Mouse (Mus musculus): ENCODE measurements around the gene Trpt1. TPM values are rescaled to one million over a fixed set of nuclear protein-coding genes. Genes with fewer than 3 reads are reported as not detected.
A peak's percentile ranks its signal among the peaks of the same experiment; 100 is the strongest.

Gene Trpt1
- polyA plus RNA-seq, 1 experiment from 2014 or later: 9.5 TPM

GRCm38 (mm10) chr19:7020224-7020641, 24.3 kb downstream of the Trpt1 start:
- peak; percentile 56 for ATAC-seq
- 49% methylated on average over 3 of the region's 3 CpGs for WGBS

DNA sequence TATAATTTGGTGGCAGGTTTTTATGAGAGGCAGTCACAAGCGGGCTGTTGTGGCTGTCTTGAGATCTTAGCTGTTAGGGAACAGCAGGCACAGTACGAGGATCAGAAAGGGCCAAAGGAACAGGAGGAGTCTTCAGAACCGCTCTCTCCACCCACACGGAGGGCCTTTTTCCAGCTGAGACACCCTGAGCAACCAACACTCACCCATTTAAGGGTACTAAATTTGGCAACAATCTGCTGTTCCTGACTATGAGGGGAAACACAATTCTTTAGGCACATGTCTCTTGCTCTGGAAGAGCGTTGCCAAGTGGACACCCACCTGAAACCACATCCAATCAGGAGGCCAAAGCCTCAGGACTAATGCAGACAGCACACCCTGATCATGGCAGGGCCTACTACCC, 33.6 kb downstream of the Trpt1 start:
- H3K36me3 ChIP-seq (ENCODE audit: control insufficient read depth, insufficient read depth, low read length): peaks cover 26% of the 10 kb centered on the region

More at GRCm38 (mm10) chr19:7020224-7020641, 24.3 kb downstream of the Trpt1 start:
- Histone ChIP-seq H3K9ac (ENCODE audit: low read depth, low read length) (no peak overlapping the region), H3K27ac (ENCODE audit: low read length) (no peak overlapping the region), H3K4me1 (ENCODE audit: control insufficient read depth, insufficient read depth, low read length) (no peaks in the 10 kb centered on the region; the same call in 1 of the 2 replicates), H3K9me3 (ENCODE audit: control insufficient read depth, low read length) (no peaks in the 10 kb centered on the region), H3K4me2 (ENCODE audit: low read depth, low read length) (no peak overlapping the region), H3K36me3 (ENCODE audit: control insufficient read depth, insufficient read depth, low read length) (peaks cover 24% of the 10 kb centered on the region), H3K27me3 (replicated peaks; ENCODE audit: control insufficient read depth, insufficient read depth, low read length) (no peaks in the 10 kb centered on the region), H3K4me3 (ENCODE audit: low read length) (no peak overlapping the region)

GRCm38 (mm10) chr19:7034006-7034405, 38.1 kb downstream of the Trpt1 start:
- Histone ChIP-seq H3K4me3 (ENCODE audit: low read length) (no peak overlapping the region), H3K4me2 (ENCODE audit: low read depth, low read length) (no peak overlapping the region), H3K9me3 (ENCODE audit: control insufficient read depth, low read length) (no peaks in the 10 kb centered on the region), H3K36me3 (ENCODE audit: control insufficient read depth, insufficient read depth, low read length) (peaks cover 13% of the 10 kb centered on the region), H3K4me1 (ENCODE audit: control insufficient read depth, insufficient read depth, low read length) (peaks cover 19% of the 10 kb centered on the region), H3K27me3 (replicated peaks; ENCODE audit: control insufficient read depth, insufficient read depth, low read length) (no peaks in the 10 kb centered on the region), H3K27ac (ENCODE audit: low read length) (no peak overlapping the region), H3K9ac (ENCODE audit: low read depth, low read length) (no peak overlapping the region)
- ATAC-seq: no peak
- WGBS: 95% methylated on average over 5 of the region's 5 CpGs

More for the DNA sequence above, 33.6 kb downstream of the Trpt1 start:
- H3K27me3 ChIP-seq (replicated peaks; ENCODE audit: control insufficient read depth, insufficient read depth, low read length): no peaks in the 10 kb centered on the region
- no peaks in the 10 kb centered on the region for H3K9me3 ChIP-seq (ENCODE audit: control insufficient read depth, low read length)
- no peak for ATAC-seq
- H3K4me1 ChIP-seq (ENCODE audit: control insufficient read depth, insufficient read depth, low read length): no peaks in the 10 kb centered on the region
- H3K27ac ChIP-seq (ENCODE audit: low read length): no peak overlapping the region
- no peak overlapping the region for H3K4me3 ChIP-seq (ENCODE audit: low read length)
- H3K9ac ChIP-seq (ENCODE audit: low read depth, low read length): no peak overlapping the region
- H3K4me2 ChIP-seq (ENCODE audit: low read depth, low read length): no peak overlapping the region
- 92% methylated on average over 5 of the region's 5 CpGs for WGBS

GRCm38 (mm10) chr19:7039088-7039720, 43.3 kb downstream of the Trpt1 start:
- H3K27ac ChIP-seq (ENCODE audit: low read length): peak overlapping the region; percentile 82
- peaks cover 19% of the 10 kb centered on the region for H3K4me1 ChIP-seq (ENCODE audit: control insufficient read depth, insufficient read depth, low read length)
- no peaks in the 10 kb centered on the region for H3K27me3 ChIP-seq (replicated peaks; ENCODE audit: control insufficient read depth, insufficient read depth, low read length)
- no peak; the same call in none of the 2 replicates for ATAC-seq
- peak overlapping the region; percentile 68 for H3K4me2 ChIP-seq (ENCODE audit: low read depth, low read length)
- H3K36me3 ChIP-seq (ENCODE audit: control insufficient read depth, insufficient read depth, low read length): no peaks in the 10 kb centered on the region; the same call in none of the 2 replicates
- 1% methylated on average over 35 of the region's 35 CpGs for WGBS
- peak overlapping the region; percentile 96 for H3K9ac ChIP-seq (ENCODE audit: low read depth, low read length)
- H3K9me3 ChIP-seq (ENCODE audit: control insufficient read depth, low read length): no peaks in the 10 kb centered on the region
- peak overlapping the region; percentile 78 for H3K4me3 ChIP-seq (ENCODE audit: low read length)

DNA sequence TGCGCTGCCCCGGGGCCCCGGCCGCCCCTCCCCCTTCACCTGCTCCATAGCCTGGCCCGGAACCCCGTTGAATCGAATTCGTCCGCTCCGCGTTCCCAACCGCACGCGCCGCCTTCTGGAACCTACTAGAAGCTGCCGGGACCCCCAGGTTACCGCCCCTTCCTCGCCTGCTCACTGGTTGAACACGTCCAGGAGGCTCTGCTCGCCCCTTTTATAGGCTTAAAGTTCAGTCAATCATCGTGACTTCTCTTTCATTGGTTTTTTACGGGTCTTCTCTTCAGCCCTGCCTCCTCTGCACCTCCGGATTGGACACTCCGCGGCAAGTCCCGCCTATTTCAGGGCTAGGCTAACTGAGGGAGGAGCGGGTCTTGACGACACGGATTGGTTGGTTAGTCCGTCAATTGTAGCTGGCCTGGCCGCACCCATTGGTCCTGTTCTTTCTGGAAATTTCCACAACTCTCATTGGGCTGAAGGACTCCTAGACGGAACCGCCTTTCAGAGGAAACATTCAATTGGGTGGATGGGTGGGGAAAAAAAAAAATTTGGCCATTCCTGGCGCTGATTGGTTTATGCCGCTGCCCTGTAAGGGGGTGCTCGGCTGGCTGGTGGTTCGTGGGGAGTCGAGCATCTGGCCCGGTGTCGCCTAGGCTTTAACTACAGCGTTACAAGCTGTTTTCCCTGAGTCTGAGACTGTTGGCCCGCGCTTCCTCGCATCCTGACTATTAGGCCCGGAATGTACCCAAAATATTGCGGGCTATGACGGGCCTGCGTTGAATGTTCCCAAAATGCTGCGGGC, 44.1 kb downstream of the Trpt1 start, which contains the start of gene Stip1:
TSS of gene Stip1 (minus strand) at position 127 of the 796 bp plus-strand sequence.
- under 1% methylated on average over 49 of the region's 49 CpGs for whole genome bisulfite sequencing
- Histone ChIP-seq H3K9me3 (ENCODE audit: control insufficient read depth, low read length) (no peaks in the 10 kb centered on the region), H3K4me1 (ENCODE audit: control insufficient read depth, insufficient read depth, low read length) (peaks cover 19% of the 10 kb centered on the region), H3K36me3 (ENCODE audit: control insufficient read depth, insufficient read depth, low read length) (no peaks in the 10 kb centered on the region; the same call in 1 of the 2 replicates), H3K27ac (ENCODE audit: low read length) (peak within 1 kb of the TSS; percentile 84), H3K27me3 (replicated peaks; ENCODE audit: control insufficient read depth, insufficient read depth, low read length) (no peaks in the 10 kb centered on the region), H3K4me2 (ENCODE audit: low read depth, low read length) (peak within 1 kb of the TSS; percentile 86), H3K9ac (ENCODE audit: low read depth, low read length) (peak within 1 kb of the TSS; percentile 96), H3K4me3 (ENCODE audit: low read length) (peak within 1 kb of the TSS; percentile 78)
- peak; percentile 99 for ATAC-seq

GRCm38 (mm10) chr19:7040637-7041130, 44.8 kb downstream of the Trpt1 start:
- no peaks in the 10 kb centered on the region for H3K27me3 ChIP-seq (replicated peaks; ENCODE audit: control insufficient read depth, insufficient read depth, low read length)
- H3K27ac ChIP-seq (ENCODE audit: low read length): peak overlapping the region; percentile 84
- H3K4me3 ChIP-seq (ENCODE audit: low read length): peak overlapping the region; percentile 51
- H3K9me3 ChIP-seq (ENCODE audit: control insufficient read depth, low read length): no peaks in the 10 kb centered on the region
- 21% methylated on average over 13 of the region's 13 CpGs for WGBS
- H3K4me1 ChIP-seq (ENCODE audit: control insufficient read depth, insufficient read depth, low read length): peaks cover 19% of the 10 kb centered on the region
- H3K9ac ChIP-seq (ENCODE audit: low read depth, low read length): peak overlapping the region; percentile 73
- ATAC-seq: peak; percentile 1; the same call in 1 of the 2 replicates
- no peaks in the 10 kb centered on the region for H3K36me3 ChIP-seq (ENCODE audit: control insufficient read depth, insufficient read depth, low read length)
- H3K4me2 ChIP-seq (ENCODE audit: low read depth, low read length): peak overlapping the region; percentile 86

DNA sequence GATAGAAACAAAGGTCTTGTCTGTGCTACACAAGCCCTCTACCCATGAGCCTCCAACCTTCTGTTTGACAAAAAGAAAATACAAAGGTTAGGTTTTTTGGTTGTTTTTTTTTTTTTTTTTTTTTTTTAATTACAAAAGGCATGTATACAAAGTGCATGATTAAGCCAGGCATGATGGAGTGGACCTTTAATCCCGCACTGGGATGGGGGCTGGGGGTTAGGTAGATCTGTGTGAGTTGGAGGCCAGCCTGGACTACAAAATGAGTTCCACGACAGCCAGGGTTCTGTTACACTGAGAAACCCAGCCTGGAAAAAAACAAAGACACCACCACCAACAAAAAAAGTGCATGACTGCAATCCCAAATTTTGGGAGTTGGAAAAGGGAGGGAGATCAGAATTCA, 45.2 kb downstream of the Trpt1 start:
- Histone ChIP-seq H3K36me3 (ENCODE audit: control insufficient read depth, insufficient read depth, low read length) (no peaks in the 10 kb centered on the region), H3K4me3 (ENCODE audit: low read length) (no peak overlapping the region), H3K9ac (ENCODE audit: low read depth, low read length) (no peak overlapping the region), H3K27ac (ENCODE audit: low read length) (peak overlapping the region; percentile 84; the same call in 1 of the 2 replicates), H3K9me3 (ENCODE audit: control insufficient read depth, low read length) (no peaks in the 10 kb centered on the region), H3K4me2 (ENCODE audit: low read depth, low read length) (no peak overlapping the region), H3K4me1 (ENCODE audit: control insufficient read depth, insufficient read depth, low read length) (peaks cover 19% of the 10 kb centered on the region), H3K27me3 (replicated peaks; ENCODE audit: control insufficient read depth, insufficient read depth, low read length) (no peaks in the 10 kb centered on the region)
- 87% methylated on average over 2 of the region's 2 CpGs for WGBS
- ATAC-seq: no peak

DNA sequence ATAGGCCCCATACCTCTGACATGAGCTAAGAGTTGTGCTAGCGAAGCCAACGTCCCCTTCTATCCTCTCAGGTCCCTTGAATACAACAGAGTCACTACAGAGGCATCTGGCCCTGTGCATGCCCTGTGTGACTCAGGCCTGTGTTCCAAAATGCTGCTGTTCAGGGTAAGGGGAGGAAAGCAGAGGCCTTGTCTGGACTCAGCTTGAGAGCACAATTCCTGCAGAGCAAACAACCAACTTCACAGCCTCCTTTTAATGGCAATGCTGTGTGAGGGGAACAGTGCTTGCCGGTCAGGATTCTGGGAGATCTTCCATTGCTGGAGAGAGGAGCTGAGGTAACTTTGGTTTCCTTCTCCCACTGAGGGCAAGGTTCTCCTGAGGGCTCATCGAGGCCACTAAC, 48.3 kb downstream of the Trpt1 start:
- Histone ChIP-seq H3K4me3 (ENCODE audit: low read length) (no peak overlapping the region), H3K36me3 (ENCODE audit: control insufficient read depth, insufficient read depth, low read length) (no peaks in the 10 kb centered on the region), H3K27ac (ENCODE audit: low read length) (no peak overlapping the region), H3K9me3 (ENCODE audit: control insufficient read depth, low read length) (no peaks in the 10 kb centered on the region), H3K4me1 (ENCODE audit: control insufficient read depth, insufficient read depth, low read length) (no peaks in the 10 kb centered on the region; the same call in 1 of the 2 replicates), H3K27me3 (replicated peaks; ENCODE audit: control insufficient read depth, insufficient read depth, low read length) (no peaks in the 10 kb centered on the region), H3K9ac (ENCODE audit: low read depth, low read length) (no peak overlapping the region), H3K4me2 (ENCODE audit: low read depth, low read length) (no peak overlapping the region)
- no peak for ATAC-seq
- WGBS: 60% methylated on average over 4 of the region's 4 CpGs

- no peak for ATAC-seq
- H3K27ac ChIP-seq (ENCODE audit: low read length): no peak overlapping the region
- no peak overlapping the region for H3K9ac ChIP-seq (ENCODE audit: low read depth, low read length)
- H3K36me3 ChIP-seq (ENCODE audit: control insufficient read depth, insufficient read depth, low read length): no peaks in the 10 kb centered on the region
- no peak overlapping the region for H3K4me3 ChIP-seq (ENCODE audit: low read length)
- 36% methylated on average over 4 of the region's 4 CpGs for WGBS
- H3K9me3 ChIP-seq (ENCODE audit: control insufficient read depth, low read length): no peaks in the 10 kb centered on the region
- H3K4me2 ChIP-seq (ENCODE audit: low read depth, low read length): no peak overlapping the region
- no peaks in the 10 kb centered on the region for H3K27me3 ChIP-seq (replicated peaks; ENCODE audit: control insufficient read depth, insufficient read depth, low read length)
- no peaks in the 10 kb centered on the region; the same call in 1 of the 2 replicates for H3K4me1 ChIP-seq (ENCODE audit: control insufficient read depth, insufficient read depth, low read length)
These were observed 48.8 kb downstream of the Trpt1 start for GRCm38 (mm10) chr19:7044706-7045105.
